Mouse (Mus musculus) embryonic facial prominence, embryonic 11.5 days (tissue): ENCODE measurements around the gene F10. TPM values are rescaled to one million over a fixed set of nuclear protein-coding genes. Genes with fewer than 3 reads are reported as not detected.
"Not testable (repeated sequence)": the region's sequence is repeated elsewhere in the genome, so short reads cannot be mapped to it uniquely, and the experiment has no call there.

Experiments used
- ATAC-seq: fragments of 200-750 bp; cut with Nextera tagmentation; replicated peaks from 2 replicates; pipeline ENCODE4 v1.8.0; 2017; ENCODE audit warnings: low read depth; ENCODE audit not compliant: insufficient number of reproducible peaks, low FRiP score, low TSS enrichment
- DNase-seq: peaks from one replicate; pipeline ENCODE4 v3.0.0-alpha.2; 2015; ENCODE audit warnings: low spot score
- H3K27ac ChIP-seq: fragments of 300-500 bp; sonication (generic); replicated peaks from 2 replicates; pipeline ENCODE4 v1.5.1; 2014; ENCODE audit warnings: mild to moderate bottlenecking, low read depth, low read length, control low read depth
- H3K27me3 ChIP-seq: fragments of 300-500 bp; sonication (generic); 2 replicates; pipeline ENCODE4 v1.6.1; 2014; ENCODE audit warnings: mild to moderate bottlenecking, low read length, moderate library complexity, mixed read lengths; ENCODE audit not compliant: control insufficient read depth, insufficient read depth
- H3K36me3 ChIP-seq: fragments of 300-500 bp; sonication (generic); replicated peaks from 2 replicates; pipeline ENCODE4 v1.6.1; 2014; ENCODE audit warnings: low read depth, mild to moderate bottlenecking, low read length, moderate library complexity, mixed read lengths; ENCODE audit not compliant: control insufficient read depth, insufficient read depth
- H3K4me1 ChIP-seq: fragments of 300-500 bp; sonication (generic); 2 replicates; pipeline ENCODE4 v1.6.1; 2014; ENCODE audit warnings: low read length, mixed read lengths; ENCODE audit not compliant: control insufficient read depth, insufficient read depth
- H3K4me2 ChIP-seq: fragments of 300-500 bp; sonication (generic); 2 replicates; pipeline ENCODE4 v1.6.1; 2014; ENCODE audit warnings: low read depth, mild to moderate bottlenecking, control low read depth, low read length, moderate library complexity
- H3K4me3 ChIP-seq: fragments of 300-500 bp; sonication (generic); 2 replicates; pipeline ENCODE4 v1.5.1; 2014; ENCODE audit warnings: low read depth, low read length, control low read depth
- H3K9ac ChIP-seq: fragments of 300-500 bp; sonication (generic); replicated peaks from 2 replicates; pipeline ENCODE4 v1.6.1; 2014; ENCODE audit warnings: mild to moderate bottlenecking, control low read depth, low read length
- H3K9me3 ChIP-seq: fragments of 300-500 bp; sonication (generic); replicated peaks from 2 replicates; pipeline ENCODE4 v1.6.1; 2016; ENCODE audit warnings: mild to moderate bottlenecking, low read length, inconsistent platforms, mixed read lengths; ENCODE audit not compliant: control insufficient read depth
- WGBS: fragments of 180-500 bp; shearing (Covaris S2); extraction: QIAGEN DNeasy Blood & Tissue Kit; methylation state at CpG from one replicate; pipeline ENCODE4 v1.1.7; 2014; 5-methylcytosine and 5-hydroxymethylcytosine counted together
- polyA plus RNA-seq: library from polyadenylated mRNA; unstranded; fragments of >200 nt; fragmentation: Nextera tagmentation; extraction: Ambion mirVana; gene quantifications from 2 replicates; pipeline ENCODE4 v1.2.1, GENCODE M21; 2014

The F10 gene
- polyA plus RNA-seq, 1 experiment from 2014 or later, result 1.2 TPM

- WGBS, result 69% methylated on average over 16 of the region's 16 CpGs
- no peak for DNase-seq
Measured at GRCm38 (mm10) chr8:13063112-13063511, 26.0 kb downstream of the F10 start.

GRCm38 (mm10) chr8:13073255-13073654 is 36.1 kb downstream of the F10 start:
- no peak overlapping the region for H3K4me3 ChIP-seq
- ATAC-seq (no peak), DNase-seq (no peak)
- H3K27me3 ChIP-seq, result no peaks in the 10 kb centered on the region
- 94% methylated on average over 11 of the region's 11 CpGs for WGBS
- no peak overlapping the region for H3K9ac ChIP-seq
- H3K4me2 ChIP-seq, result no peak overlapping the region
- peaks cover 5% of the 10 kb centered on the region; the same call in 1 of the 2 replicates for H3K36me3 ChIP-seq
- no peaks in the 10 kb centered on the region for H3K4me1 ChIP-seq
- no peaks in the 10 kb centered on the region for H3K9me3 ChIP-seq
- no peak overlapping the region for H3K27ac ChIP-seq

More at GRCm38 (mm10) chr8:13063112-13063511, 26.0 kb downstream of the F10 start:
- H3K27me3 ChIP-seq, result no peaks in the 10 kb centered on the region
- no peaks in the 10 kb centered on the region for H3K9me3 ChIP-seq
- no peaks in the 10 kb centered on the region for H3K36me3 ChIP-seq
- no peak for ATAC-seq
- no peak overlapping the region for H3K9ac ChIP-seq
- H3K27ac ChIP-seq, result no peak overlapping the region
- no peaks in the 10 kb centered on the region for H3K4me1 ChIP-seq
- no peak overlapping the region for H3K4me2 ChIP-seq
- H3K4me3 ChIP-seq, result no peak overlapping the region

- 93% methylated on average over 8 of the region's 8 CpGs for WGBS
- DNase-seq, result no peak
- H3K27me3 ChIP-seq, result no peaks in the 10 kb centered on the region
- H3K36me3 ChIP-seq, result peaks cover 11% of the 10 kb centered on the region
- H3K4me3 ChIP-seq, result no peak overlapping the region
- ATAC-seq, result no peak
- no peak overlapping the region for H3K27ac ChIP-seq
- no peak overlapping the region for H3K9ac ChIP-seq
- H3K4me1 ChIP-seq, result no peaks in the 10 kb centered on the region
- no peak overlapping the region for H3K4me2 ChIP-seq
- no peaks in the 10 kb centered on the region for H3K9me3 ChIP-seq
Measured at GRCm38 (mm10) chr8:13075044-13075443, 37.9 kb downstream of the F10 start.

GRCm38 (mm10) chr8:13075579-13075978 is 38.5 kb downstream of the F10 start:
- H3K36me3 ChIP-seq, result peaks cover 11% of the 10 kb centered on the region

GRCm38 (mm10) chr8:13077542-13077941 is 40.4 kb downstream of the F10 start:
- no peak overlapping the region for H3K4me3 ChIP-seq
- DNase-seq (no peak), ATAC-seq (no peak)
- no peak overlapping the region for H3K4me2 ChIP-seq
- no peaks in the 10 kb centered on the region for H3K4me1 ChIP-seq
- no peaks in the 10 kb centered on the region for H3K27me3 ChIP-seq
- peaks cover 11% of the 10 kb centered on the region for H3K36me3 ChIP-seq
- H3K9ac ChIP-seq, result no peak overlapping the region
- WGBS, result 89% methylated on average over 7 of the region's 7 CpGs
- no peak overlapping the region for H3K27ac ChIP-seq
- no peaks in the 10 kb centered on the region for H3K9me3 ChIP-seq

More at GRCm38 (mm10) chr8:13075579-13075978, 38.5 kb downstream of the F10 start:
- not testable (repeated sequence) for H3K9me3 ChIP-seq, H3K4me1 ChIP-seq, H3K4me3 ChIP-seq, ATAC-seq, DNase-seq, H3K27me3 ChIP-seq, H3K4me2 ChIP-seq, H3K9ac ChIP-seq, H3K27ac ChIP-seq
- WGBS, result 93% methylated on average over 1 of the region's 1 CpGs

- no peaks in the 10 kb centered on the region for H3K9me3 ChIP-seq
- H3K27me3 ChIP-seq, result no peaks in the 10 kb centered on the region
- no peaks in the 10 kb centered on the region for H3K36me3 ChIP-seq
- ATAC-seq (peak; percentile 78), DNase-seq (peak; percentile 89)
- peak overlapping the region; percentile 52 for H3K27ac ChIP-seq
- H3K4me3 ChIP-seq, result peak overlapping the region; percentile 95
- H3K4me1 ChIP-seq, result 0 out of 2 replicates have a peak, but pooled peaks cover 2% of the 10 kb centered on the region
- WGBS, result 0% methylated on average over 45 of the region's 45 CpGs
- peak overlapping the region; percentile 89 for H3K4me2 ChIP-seq
- peak overlapping the region; percentile 90 for H3K9ac ChIP-seq
Measured at GRCm38 (mm10) chr8:13104691-13105086, 67.6 kb downstream of the F10 start.

GRCm38 (mm10) chr8:13105087-13105881 is 68.2 kb downstream of the F10 start, which contains the start of the genes Pcid2 and Cul4a:
Gene Pcid2 (minus strand): TSS chr8:13105459.
Gene Cul4a (plus strand): TSS chr8:13105621.
- H3K9ac ChIP-seq, result peak within 1 kb of the TSS; percentile 96
- no peaks in the 10 kb centered on the region for H3K36me3 ChIP-seq
- H3K4me3 ChIP-seq, result peak within 1 kb of the TSS; percentile 95
- peak within 1 kb of the TSS; percentile 89 for H3K4me2 ChIP-seq
- H3K9me3 ChIP-seq, result no peaks in the 10 kb centered on the region
- peak within 1 kb of the TSS; percentile 73 for H3K27ac ChIP-seq
- under 1% methylated on average over 84 of the region's 87 CpGs for WGBS
- no peaks in the 10 kb centered on the region for H3K27me3 ChIP-seq
- 0 out of 2 replicates have a peak, but pooled peaks cover 2% of the 10 kb centered on the region for H3K4me1 ChIP-seq
- ATAC-seq (peak; percentile 94), DNase-seq (peak; percentile 98)

GRCm38 (mm10) chr8:13105908-13106551 is 68.9 kb downstream of the F10 start:
- Histone ChIP-seq H3K9ac (peak overlapping the region; percentile 96), H3K4me1 (0 out of 2 replicates have a peak, but pooled peaks cover 2% of the 10 kb centered on the region), H3K4me3 (peak overlapping the region; percentile 95), H3K36me3 (no peaks in the 10 kb centered on the region), H3K27ac (peak overlapping the region; percentile 73; the same call in 1 of the 2 replicates), H3K4me2 (peak overlapping the region; percentile 89), H3K9me3 (no peaks in the 10 kb centered on the region), H3K27me3 (no peaks in the 10 kb centered on the region)
- ATAC-seq, result peak; percentile 63
- WGBS, result under 1% methylated on average over 60 of the region's 63 CpGs
- DNase-seq, result peak; percentile 33
